Mouse (Mus musculus): ENCODE results near the gene Gm3269. TPM values are rescaled to one million over a fixed set of nuclear protein-coding genes. Genes with fewer than 3 reads are reported as not detected.
A peak's percentile ranks its signal among the peaks of the same experiment; 100 is the strongest.
"Not testable (repeated sequence)": the region's sequence is repeated elsewhere in the genome, so short reads cannot be mapped to it uniquely, and the experiment has no call there.

Gm3269 gene
- not detected for total RNA-seq (2021)
- long read RNA-seq, experiment 1, result 0 reads
- long read RNA-seq, experiment 2, result 0 reads

- intact Hi-C loops (cut with DNase I; ENCODE audit: low total_unique reads); DNase-seq: not testable (repeated sequence)
Measured at GRCm38 (mm10) chr14:4837806-4838205, at the start of gene Gm3269. Gene Gm3269 (plus strand): TSS chr14:4838106.

GRCm38 (mm10) chr14:4806421-4806820, 31.5 kb upstream of the Gm3269 start:
- intact Hi-C loops (cut with DNase I; ENCODE audit: low total_unique reads), result not testable (repeated sequence)
- DNase-seq, result peak; percentile 1

GRCm38 (mm10) chr14:4821950-4822349, 16.0 kb upstream of the Gm3269 start:
- intact Hi-C loops (cut with DNase I; ENCODE audit: low total_unique reads), result not testable (repeated sequence)

GRCm38 (mm10) chr14:4855299-4855980, 17.5 kb downstream of the Gm3269 start, which contains the start of gene Gm3264:
Gene Gm3264 (plus strand): TSS chr14:4855576.
- intact Hi-C loops (cut with DNase I; ENCODE audit: low total_unique reads), result not testable (repeated sequence)
- peak; percentile 5 for DNase-seq

More at GRCm38 (mm10) chr14:4821950-4822349, 16.0 kb upstream of the Gm3269 start:
- peak; percentile 2 for DNase-seq

GRCm38 (mm10) chr14:4892116-4892515, 54.2 kb downstream of the Gm3269 start, which contains the start of gene Gm3278:
Gene Gm3278 (plus strand): TSS chr14:4892416.
- intact Hi-C loops (cut with DNase I; ENCODE audit: low total_unique reads); DNase-seq: not testable (repeated sequence)

Other genes with a start within 250 kb of the Gm3269 start
- not detected for gene Gm8159, start 205.8 kb upstream of the Gm3269 start, total RNA-seq (2021)
- gene Gm3239, start 173.9 kb upstream of the Gm3269 start, total RNA-seq (2021), result not detected
- gene Gm7876, start 128.9 kb upstream of the Gm3269 start, total RNA-seq (2021), result not detected
- under 1 TPM; 0.29 TPM for gene Gm3252, start 111.3 kb upstream of the Gm3269 start, total RNA-seq (2021)
- not detected for gene Gm9602, start 61.8 kb upstream of the Gm3269 start, total RNA-seq (2021)
- 1 to 10 TPM; 1.0 to 3.0 TPM for gene Gm3264, start 17.5 kb downstream of the Gm3269 start, total RNA-seq (2021)
- gene Gm3278, start 54.3 kb downstream of the Gm3269 start, total RNA-seq (2021), result not detected
- gene Gm8297, start 145.8 kb downstream of the Gm3269 start, total RNA-seq (2021), result not detected
- gene Gm3298, start 177.8 kb downstream of the Gm3269 start, total RNA-seq (2021), result not detected
- gene 4930555G01Rik, start 212.5 kb downstream of the Gm3269 start, total RNA-seq (2021), result not detected
- under 1 TPM in 1 of 2 experiments, not detected in 1; 0.18 TPM for gene Gm8281, start 232.9 kb downstream of the Gm3269 start, total RNA-seq (2021)

Measured in gastrocnemius, postnatal 14 days (tissue).